Mouse (Mus musculus) spleen, postnatal 4 days (tissue): ENCODE measurements at regions not wholly inside any gene's neighbourhood (a gene's known extent, or its start where the extent isn't known, plus 50 kb on each side); places are given as distances from the start of the nearest gene placed in this dataset.

ENCODE experiments used
- DNase-seq, 2 experiments: peaks; one replicate each; pipeline ENCODE4 v3.0.0; 2022; ENCODE audit warnings: low spot score in 2 of 2

- DNase-seq: no peak
These were observed 243.1 kb downstream of the Pdgfc start for GRCm38 (mm10) chr3:81279266-81279665.

GRCm38 (mm10) chr3:81289762-81290161, 253.5 kb downstream of the Pdgfc start:
- DNase-seq: no peak

- no peak for DNase-seq
These were observed 256.2 kb downstream of the Pdgfc start for GRCm38 (mm10) chr3:81292404-81292803.

- no peak for DNase-seq
These were observed 257.1 kb downstream of the Pdgfc start for GRCm38 (mm10) chr3:81293186-81293819.

GRCm38 (mm10) chr3:81304017-81304791, 268.0 kb downstream of the Pdgfc start:
- DNase-seq: no peak

GRCm38 (mm10) chr3:81305412-81306165, 269.4 kb downstream of the Pdgfc start:
- DNase-seq: no peak

- no peak for DNase-seq
These were observed 290.6 kb downstream of the Pdgfc start for GRCm38 (mm10) chr3:81326866-81327265.

- peak in 1 of 2 experiments; percentile 12 for DNase-seq
These were observed 315.5 kb downstream of the Pdgfc start for GRCm38 (mm10) chr3:81351739-81352138.

GRCm38 (mm10) chr3:81367918-81368317, 331.7 kb downstream of the Pdgfc start:
- no peak for DNase-seq

- DNase-seq: no peak
These were observed 332.4 kb downstream of the Pdgfc start for GRCm38 (mm10) chr3:81368642-81369041.

GRCm38 (mm10) chr3:81369742-81370141, 333.5 kb downstream of the Pdgfc start:
- DNase-seq: no peak

GRCm38 (mm10) chr3:81375990-81376389, 339.8 kb downstream of the Pdgfc start:
- no peak for DNase-seq

GRCm38 (mm10) chr3:81377466-81377865, 341.2 kb downstream of the Pdgfc start:
- DNase-seq: no peak

- no peak for DNase-seq
These were observed 343.1 kb downstream of the Pdgfc start for GRCm38 (mm10) chr3:81379362-81379761.

- DNase-seq: no peak
These were observed 350.7 kb downstream of the Pdgfc start for GRCm38 (mm10) chr3:81386931-81387330.

GRCm38 (mm10) chr3:81387634-81388033, 351.4 kb downstream of the Pdgfc start:
- no peak for DNase-seq

GRCm38 (mm10) chr3:81397212-81397611, 361.0 kb downstream of the Pdgfc start:
- DNase-seq: no peak

GRCm38 (mm10) chr3:81401028-81401427, 364.8 kb downstream of the Pdgfc start:
- DNase-seq: no peak

- no peak for DNase-seq
These were observed 372.7 kb downstream of the Pdgfc start for GRCm38 (mm10) chr3:81408914-81409313.

- no peak for DNase-seq
These were observed 385.7 kb downstream of the Pdgfc start for GRCm38 (mm10) chr3:81421875-81422274.

GRCm38 (mm10) chr3:81426765-81427164, 390.5 kb downstream of the Pdgfc start:
- DNase-seq: no peak
